Mouse (Mus musculus) adrenal gland, adult 10 weeks (tissue): ENCODE results near the gene Zfp13. TPM values are rescaled to one million over a fixed set of nuclear protein-coding genes. Genes with fewer than 3 reads are reported as not detected.

Experiments used
- polyA plus RNA-seq: library from polyadenylated mRNA; stranded (reverse); fragments of 350-450 nt; fragmentation: Illumina TruSeq; extraction: RNeasy Lipid Tissue Mini Kit (QIAGEN cat#74804); gene quantifications from one replicate; pipeline ENCODE4 v1.2.3, GENCODE M21; 2014; ENCODE audit warnings: low read depth, low replicate concordance

Zfp13 gene
- not detected for polyA plus RNA-seq

DNA sequence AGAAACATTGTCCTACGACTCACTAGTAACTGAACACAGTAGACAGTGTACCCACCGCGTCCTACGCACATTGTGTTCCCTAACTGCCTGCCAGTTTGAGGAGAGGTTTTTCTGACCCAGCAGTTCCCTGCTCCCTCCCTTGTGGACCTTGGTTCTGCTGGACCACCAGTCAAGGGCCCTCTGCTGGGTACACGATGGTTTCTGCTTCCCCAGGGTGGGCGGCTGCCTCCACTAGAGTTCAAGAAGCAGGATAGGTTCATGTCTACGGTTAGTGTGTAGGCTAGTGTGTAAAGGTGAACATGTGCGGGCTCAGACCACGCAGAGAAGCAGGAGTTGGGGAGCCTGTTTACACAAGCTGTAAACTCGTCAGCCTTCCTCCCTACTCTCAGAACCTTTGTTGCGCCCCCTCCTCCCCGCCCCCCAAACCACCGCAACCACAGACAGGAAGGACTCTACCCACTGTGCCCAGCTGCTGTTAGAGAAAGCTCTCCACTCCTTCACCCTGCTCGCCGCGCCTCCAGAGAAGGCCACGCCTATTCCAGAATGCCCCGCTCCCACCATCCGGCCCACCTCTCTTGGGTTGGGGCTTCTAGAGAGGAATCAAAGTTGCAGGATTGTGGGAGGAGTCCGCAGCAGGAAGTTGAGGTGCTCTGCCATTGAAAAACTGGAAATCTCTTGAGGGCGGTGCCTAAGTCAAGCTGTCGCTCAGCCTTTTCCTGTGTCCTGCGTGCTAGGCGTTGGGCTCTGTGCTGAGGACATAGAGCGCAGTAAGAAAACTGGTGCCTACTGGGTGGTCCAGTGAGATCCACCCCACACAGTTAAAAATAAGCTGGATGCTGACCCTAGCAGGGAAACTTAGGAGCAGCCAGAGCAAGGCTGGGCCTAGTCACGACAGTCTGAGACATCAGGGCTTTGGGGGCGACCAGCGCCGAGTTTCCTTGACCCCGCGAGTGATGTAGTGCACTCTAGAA is at the start of gene Zfp13:
Gene Zfp13 (minus strand): TSS at position 906 of the 971 bp plus-strand sequence.

DNA sequence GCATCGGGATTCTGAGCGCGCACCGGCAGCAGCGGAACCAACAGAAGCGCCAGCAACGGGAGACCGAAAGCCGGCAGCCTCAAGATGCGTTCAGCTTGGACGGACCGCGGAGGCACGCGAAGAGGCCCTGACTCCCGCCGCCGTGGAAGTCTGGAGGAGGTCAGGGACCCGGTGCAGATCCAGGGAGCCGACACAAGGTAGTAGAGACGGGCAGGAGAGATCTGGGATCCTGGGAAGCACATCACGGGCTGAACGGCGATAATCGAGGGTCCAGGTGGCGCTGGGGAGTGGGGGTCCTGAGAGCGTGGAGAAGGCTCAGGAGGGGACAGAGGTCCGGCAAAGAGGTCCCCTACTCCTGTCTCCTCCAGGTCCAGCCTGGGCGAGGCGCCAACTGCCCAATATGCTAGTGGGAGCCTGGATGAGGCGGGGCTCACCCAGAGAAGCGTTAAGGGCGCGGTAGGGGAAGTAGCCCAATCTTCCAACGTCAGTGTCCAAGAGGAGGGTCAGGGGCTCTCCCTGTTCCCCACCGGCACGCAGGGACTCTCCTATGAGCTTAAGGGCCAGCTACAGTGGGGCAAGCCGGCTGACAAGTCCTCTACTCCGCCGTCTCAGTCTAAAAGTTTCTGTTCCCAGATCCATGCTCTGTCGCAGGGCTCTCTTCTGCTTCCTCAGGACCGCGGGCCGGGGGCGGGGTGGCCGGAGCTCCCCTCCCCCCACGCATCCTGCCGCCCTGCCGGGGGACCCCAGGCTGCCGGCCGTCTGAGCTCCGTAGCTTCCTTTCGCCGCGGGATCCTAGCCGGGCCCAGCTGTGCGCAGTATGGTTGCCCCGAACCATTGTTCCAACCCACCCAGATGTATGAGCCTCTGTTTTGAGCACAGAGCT is 45.6 kb upstream of the Zfp13 start, which contains the start of gene Mmp25:
Gene Mmp25 (minus strand): TSS at position 665 of the 883 bp plus-strand sequence.

DNA sequence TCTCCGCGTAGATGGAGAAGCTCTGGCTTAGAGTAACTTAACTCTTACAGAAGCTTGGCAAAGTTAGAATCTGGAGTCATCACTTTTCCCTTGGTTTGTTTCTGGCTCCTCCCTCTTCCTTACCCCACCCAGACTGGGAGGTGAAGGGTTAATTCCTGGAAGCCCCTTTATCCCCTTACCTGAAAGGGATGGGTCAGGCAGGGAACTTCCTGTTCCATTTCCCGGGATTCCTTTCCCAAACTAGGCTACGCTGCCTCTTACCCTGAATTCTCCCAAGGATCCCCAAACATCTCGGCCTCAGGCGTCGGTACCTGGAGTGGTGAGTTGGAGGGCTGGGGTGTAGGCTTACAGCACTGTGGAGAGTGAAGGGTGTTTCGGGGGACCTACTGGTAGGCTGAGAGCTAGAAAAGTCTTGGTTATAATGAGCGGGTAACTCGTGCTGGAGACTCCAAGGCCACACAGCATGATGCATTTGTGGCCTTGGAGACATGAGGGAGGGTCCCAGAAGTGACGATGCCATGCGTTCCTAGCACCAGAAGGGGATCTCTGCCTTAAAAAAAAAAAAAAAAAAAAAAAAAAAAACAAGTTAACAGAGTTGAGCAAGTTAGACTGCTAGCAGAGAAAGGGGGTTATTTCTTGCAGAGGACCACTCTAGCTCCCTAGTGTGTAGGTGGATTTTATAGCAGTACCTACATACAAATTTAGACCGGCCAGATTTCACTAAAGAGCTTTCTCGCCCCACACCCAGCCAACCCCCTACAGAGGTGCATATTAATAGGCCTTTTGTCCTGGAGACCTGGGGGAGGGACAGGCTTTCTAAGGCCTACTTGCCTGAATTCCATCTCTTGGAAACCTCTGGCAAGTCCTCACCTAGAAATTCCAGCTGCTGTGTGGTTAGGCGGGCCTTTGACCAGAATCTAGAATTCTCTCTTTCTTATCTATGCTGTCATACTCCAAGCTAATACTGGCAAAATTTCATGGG is 1.6 kb upstream of the Zfp13 start, which contains the start of gene Zscan10:
Gene Zscan10 (plus strand): TSS at position 216 of the 982 bp plus-strand sequence.

DNA sequence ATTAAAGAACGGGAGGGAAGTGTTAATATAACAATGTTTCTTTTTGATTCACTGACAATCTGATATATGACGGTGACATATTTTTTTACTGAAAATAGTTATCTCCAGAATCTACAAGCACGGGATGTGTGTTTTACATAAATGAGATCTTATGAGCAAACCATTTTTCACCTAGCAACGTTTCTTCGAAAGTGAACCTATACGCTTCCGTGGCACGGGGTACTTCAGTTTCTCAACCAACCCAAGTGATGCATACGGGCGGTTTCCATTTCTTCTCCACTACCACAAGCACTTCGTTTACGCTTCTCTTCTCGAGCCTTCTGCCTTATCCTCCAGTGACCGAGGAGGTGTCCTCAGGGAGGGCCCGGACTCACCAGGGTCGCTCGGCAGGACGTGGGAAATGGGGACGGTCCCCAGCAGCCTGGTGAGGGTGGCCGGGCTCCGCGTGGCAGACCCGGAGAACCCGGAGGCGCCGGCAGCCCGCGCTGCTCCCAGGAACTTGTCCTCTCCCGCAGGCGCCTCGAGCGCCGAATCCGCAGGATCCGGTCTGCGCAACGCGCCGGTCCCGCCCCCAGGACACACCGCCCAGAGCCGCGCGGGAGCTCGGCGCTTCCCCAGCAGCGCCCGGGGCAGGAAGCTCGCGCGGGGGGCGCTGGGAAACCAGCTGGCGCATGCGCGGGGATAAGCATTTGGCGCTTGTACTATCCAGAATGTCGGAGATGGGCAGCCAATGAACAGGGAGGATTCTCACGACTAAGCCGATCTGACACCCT is 35.5 kb downstream of the Zfp13 start, which contains the start of gene Zfp213:
Gene Zfp213 (minus strand): TSS at position 644 of the 773 bp plus-strand sequence.

Other genes with a start within 250 kb of the Zfp13 start
- not detected for gene Vmn2r116, start 214.9 kb downstream of the Zfp13 start, polyA plus RNA-seq
- not detected for gene Vmn2r117, start 119.8 kb downstream of the Zfp13 start, polyA plus RNA-seq
- 0.70 TPM for gene Zfp213, start 35.2 kb downstream of the Zfp13 start, polyA plus RNA-seq
- gene Zscan10, start 1.4 kb upstream of the Zfp13 start, polyA plus RNA-seq = not detected
- not detected for gene Mmp25, start 45.8 kb upstream of the Zfp13 start, polyA plus RNA-seq
- gene Bicdl2, start 61.0 kb upstream of the Zfp13 start, polyA plus RNA-seq = not detected
- 11.7 TPM for gene Hcfc1r1, start 74.1 kb upstream of the Zfp13 start, polyA plus RNA-seq
- gene Thoc6, start 74.4 kb upstream of the Zfp13 start, polyA plus RNA-seq = 3.1 TPM
- gene Tnfrsf12a, start 78.0 kb upstream of the Zfp13 start, polyA plus RNA-seq = 4.1 TPM
- gene Cldn6, start 79.8 kb upstream of the Zfp13 start, polyA plus RNA-seq = not detected
- gene Cldn9, start 84.5 kb upstream of the Zfp13 start, polyA plus RNA-seq = not detected
- 0.58 TPM for gene 1520401A03Rik, start 123.3 kb upstream of the Zfp13 start, polyA plus RNA-seq
- gene Pkmyt1, start 126.8 kb upstream of the Zfp13 start, polyA plus RNA-seq = not detected
- 3.3 TPM for gene Paqr4, start 141.4 kb upstream of the Zfp13 start, polyA plus RNA-seq
- not detected for gene Kremen2, start 146.3 kb upstream of the Zfp13 start, polyA plus RNA-seq
- 1.2 TPM for gene Flywch1, start 172.1 kb upstream of the Zfp13 start, polyA plus RNA-seq
- gene Flywch2, start 186.6 kb upstream of the Zfp13 start, polyA plus RNA-seq = 1.0 TPM
- 189 TPM for gene Srrm2, start 191.0 kb upstream of the Zfp13 start, polyA plus RNA-seq
- 32.6 TPM for gene Elob, start 229.6 kb upstream of the Zfp13 start, polyA plus RNA-seq
- not detected for gene Prss33, start 236.6 kb upstream of the Zfp13 start, polyA plus RNA-seq
- not detected for gene Prss32, start 244.4 kb upstream of the Zfp13 start, polyA plus RNA-seq
- gene Prss41, start 244.7 kb upstream of the Zfp13 start, polyA plus RNA-seq = not detected